Mouse (Mus musculus) heart, postnatal 0 days (tissue): Measurements from ENCODE around the gene Maml3.

Source experiments
- CTCF ChIP-seq: IDR thresholded peaks from 2 replicates; pipeline ENCODE4 v1.5.1; 2016; ENCODE audit warnings: antibody characterized with exemption, control low read depth, low read depth
- EP300 ChIP-seq: IDR thresholded peaks from 2 replicates; pipeline ENCODE4 v1.6.1; 2016; ENCODE audit warnings: antibody characterized with exemption, low read depth

- no peak for TF ChIP-seq CTCF
- TF ChIP-seq EP300 = no peak
These were observed 82.4 kb downstream of the Maml3 start for GRCm38 (mm10) chr3:52022486-52022885.
